Comparison of ENCODE assay signal across 8 mouse cellular contexts in the genomic region with DNA sequence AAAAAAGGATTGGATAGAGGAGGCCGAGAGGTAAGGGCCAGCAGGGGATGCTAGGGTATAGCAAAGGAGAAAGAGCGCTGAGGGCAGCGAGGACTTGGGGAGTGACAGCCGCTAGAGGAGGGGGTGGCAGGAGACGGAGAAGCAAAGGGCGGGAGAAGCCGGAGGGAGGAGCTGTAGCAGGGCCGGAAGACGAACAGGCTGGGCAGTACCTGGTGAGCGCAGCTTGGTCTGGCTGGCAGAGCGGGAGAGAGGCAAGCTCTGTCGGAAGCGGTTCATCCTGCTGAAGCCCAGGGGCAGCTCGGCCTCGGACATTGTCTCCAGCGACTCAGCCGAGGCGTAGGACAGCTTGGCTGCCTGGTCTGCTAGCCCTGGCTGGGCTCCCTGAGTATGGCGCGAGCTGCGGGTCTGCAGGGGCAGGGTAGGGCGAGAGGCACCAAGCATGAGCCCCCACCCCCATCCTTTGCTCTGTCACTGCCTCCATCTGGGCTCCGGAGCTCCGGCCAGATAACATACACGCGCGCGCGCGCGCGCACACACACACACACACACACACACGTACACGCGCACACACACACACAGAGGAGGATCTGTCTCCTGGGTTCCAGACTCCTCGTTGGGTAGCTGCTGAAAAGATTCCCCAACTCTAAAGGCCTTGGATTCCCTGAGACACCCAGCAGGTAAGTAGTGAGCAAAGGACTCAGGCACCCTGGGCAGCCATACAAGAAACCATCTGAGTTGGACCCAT. TPM values are rescaled to one million over a fixed set of nuclear protein-coding genes. Genes with fewer than 3 reads are reported as not detected.
DNase-seq lines count a peak whose midpoint lies in the region; ATAC-seq and TF ChIP-seq lines count a peak whose summit lies in the region.

No protein-coding gene starts in this region.

- 2% methylated on average over 36 of the region's 36 CpGs for WGBS in forebrain, embryonic 11.5 days
- WGBS in neural tube, embryonic 15.5 days = 7% methylated on average over 35 of the region's 36 CpGs

- H3K9me3 ChIP-seq in forebrain, embryonic 11.5 days (ENCODE audit: control insufficient read depth, low read length) = no peaks in the 10 kb centered on the region
- no peaks in the 10 kb centered on the region for H3K9me3 ChIP-seq in neural tube, embryonic 15.5 days (replicated peaks)

- no peak for ATAC-seq in forebrain, embryonic 11.5 days (replicated peaks; ENCODE audit: low FRiP score)
- ATAC-seq in neural tube, embryonic 15.5 days (ENCODE audit: low FRiP score) = peak; percentile 43; the same call in 1 of the 2 replicates

- TF ChIP-seq CTCF in left cerebral cortex, adult 2 months (IDR thresholded peaks at IDR 0.05) = peak; percentile 9

- peaks cover 24% of the 10 kb centered on the region for H3K4me1 ChIP-seq in forebrain, embryonic 11.5 days (replicated peaks; ENCODE audit: control insufficient read depth, insufficient read depth, low read length)
- peaks cover 45% of the 10 kb centered on the region for H3K4me1 ChIP-seq in neural tube, embryonic 15.5 days

- H3K27ac ChIP-seq in left cerebral cortex, adult 2 months = peak overlapping the region; percentile 81
- no peak overlapping the region for H3K27ac ChIP-seq in forebrain, embryonic 11.5 days (ENCODE audit: low read depth, low read length)
- H3K27ac ChIP-seq in neural tube, embryonic 15.5 days (replicated peaks) = 0 out of 2 replicates have a peak overlapping the region, but pooled peaks have one; percentile 0

- peak overlapping the region; percentile 53 for H3K9ac ChIP-seq in forebrain, embryonic 11.5 days (ENCODE audit: low read length)
- H3K9ac ChIP-seq in neural tube, embryonic 15.5 days (replicated peaks) = no peak overlapping the region

- H3K4me3 ChIP-seq in left cerebral cortex, adult 2 months = peak overlapping the region; percentile 26
- H3K4me3 ChIP-seq in forebrain, embryonic 11.5 days (ENCODE audit: low read depth, low read length) = peak overlapping the region; percentile 36
- peak overlapping the region; percentile 27 for H3K4me3 ChIP-seq in neural tube, embryonic 15.5 days (replicated peaks)

- peak overlapping the region; percentile 65 for H3K4me2 ChIP-seq in forebrain, embryonic 11.5 days (ENCODE audit: low read depth, low read length, severe bottlenecking)
- H3K4me2 ChIP-seq in neural tube, embryonic 15.5 days = peak overlapping the region; percentile 58

- peaks cover 61% of the 10 kb centered on the region for H3K27me3 ChIP-seq in forebrain, embryonic 11.5 days (ENCODE audit: control insufficient read depth, insufficient read depth, low read length)
- H3K27me3 ChIP-seq in neural tube, embryonic 15.5 days (replicated peaks) = peaks cover 61% of the 10 kb centered on the region

- no peak for DNase-seq in left cerebral cortex, adult 2 months (ENCODE audit: extremely low spot score in 1 of 2, low spot score in 2 of 2)
- DNase-seq in left cerebral cortex, postnatal 36 days (ENCODE audit: low spot score in 2 of 2) = no peak
- peak; percentile 87 for DNase-seq in cerebellum, adult 11 months
- peak; percentile 75 for DNase-seq in forebrain, embryonic 11.5 days (ENCODE audit: low spot score)
- peak; percentile 43 to 61 for DNase-seq in layer of hippocampus, postnatal 10 days (ENCODE audit: low spot score in 2 of 2)
- no peak for DNase-seq in right cerebral cortex, postnatal 10 days (ENCODE audit: low spot score in 2 of 2)
- DNase-seq in spleen, adult 18-20 months = no peak

- H3K36me3 ChIP-seq in forebrain, embryonic 11.5 days (ENCODE audit: control insufficient read depth, insufficient read depth, low read length) = no peaks in the 10 kb centered on the region
- peaks cover 13% of the 10 kb centered on the region; the same call in 1 of the 2 replicates for H3K36me3 ChIP-seq in neural tube, embryonic 15.5 days

- intact Hi-C loops in left cerebral cortex, adult 2 months (cut with DNase I) = no loop called here
- intact Hi-C loops in left cerebral cortex, postnatal 36 days (cut with DNase I) = no loop called here

RNA-seq across cellular contexts. Expression of a gene that starts 36.9 kb away (rescaled TPM):
- not detected for total RNA-seq in left cerebral cortex, adult 2 months (2021)
- total RNA-seq in left cerebral cortex, postnatal 36 days (2021) = under 1 TPM; 0.22 to 0.48 TPM
- polyA plus RNA-seq in forebrain, embryonic 11.5 days (2014; fragmentation: Nextera tagmentation; extraction: Ambion mirVana) = 0.17 TPM in 1 of 2 replicates, not detected in the other
- total RNA-seq in layer of hippocampus, postnatal 10 days (2021) = under 1 TPM in 1 of 2 experiments, not detected in 1; 0.22 TPM
- 1.2 and 1.4 TPM in 2 replicates for polyA plus RNA-seq in neural tube, embryonic 15.5 days (2015; fragmentation: Nextera tagmentation; extraction: Ambion mirVana)

RNA-seq across cellular contexts. Expression of a gene that starts 39.0 kb away (rescaled TPM):
- total RNA-seq in left cerebral cortex, adult 2 months (2021) = 100 to 1,000 TPM; 308 to 318 TPM
- total RNA-seq in left cerebral cortex, postnatal 36 days (2021) = 100 to 1,000 TPM; 326 to 349 TPM
- 3.2 and 3.7 TPM in 2 replicates for polyA plus RNA-seq in forebrain, embryonic 11.5 days (2014; fragmentation: Nextera tagmentation; extraction: Ambion mirVana)
- 100 to 1,000 TPM; 271 to 286 TPM for total RNA-seq in layer of hippocampus, postnatal 10 days (2021)
- 7.2 and 10.5 TPM in 2 replicates for polyA plus RNA-seq in neural tube, embryonic 15.5 days (2015; fragmentation: Nextera tagmentation; extraction: Ambion mirVana)

Comparison
In these comparisons a context has a peak if more than half of its experiments do, and no peak if none do; other contexts are left out.
1. DNase-seq: peak in cerebellum, adult 11 months (single experiment), forebrain, embryonic 11.5 days (single experiment) and layer of hippocampus, postnatal 10 days (2 of 2); none in left cerebral cortex, adult 2 months (0 of 2), left cerebral cortex, postnatal 36 days (0 of 2), right cerebral cortex, postnatal 10 days (0 of 2) and spleen, adult 18-20 months (0 of 2).
2. Peak in every context shown above with its lines, with median percentiles within 50 percentile points of each other: H3K4me3 ChIP-seq.